Mouse (Mus musculus) spleen, adult 2 months (tissue): ENCODE results near the gene S1pr1. TPM values are rescaled to one million over a fixed set of nuclear protein-coding genes. Genes with fewer than 3 reads are reported as not detected.
A peak's percentile ranks its signal among the peaks of the same experiment; 100 is the strongest.

Experiments
- DNase-seq, 2 experiments: peaks; one replicate each; pipeline versions ENCODE4 v3.0.0 to v3.0.0-alpha.2; 2012 to 2021; ENCODE audit warnings: low spot score in 2 of 2, low read depth in 1 of 2
- H3K27ac ChIP-seq: fragments of 200-500 bp; 2 replicates; pipeline ENCODE4 v1.5.1; 2012; ENCODE audit warnings: low read length, inconsistent platforms; ENCODE audit not compliant: insufficient read depth
- H3K27me3 ChIP-seq: fragments of 200-500 bp; 2 replicates; pipeline ENCODE4 v1.6.1; 2012; ENCODE audit warnings: mild to moderate bottlenecking, moderate library complexity, low read length, inconsistent platforms; ENCODE audit not compliant: control insufficient read depth, insufficient read depth
- H3K36me3 ChIP-seq: fragments of 200-500 bp; 2 replicates; pipeline ENCODE4 v1.6.1; 2012; ENCODE audit warnings: mild to moderate bottlenecking, low read length, inconsistent platforms; ENCODE audit not compliant: control insufficient read depth, insufficient read depth
- H3K4me1 ChIP-seq: fragments of 200-500 bp; 2 replicates; pipeline ENCODE4 v1.6.1; 2011; ENCODE audit warnings: inconsistent platforms; ENCODE audit not compliant: control insufficient read depth, insufficient read depth, insufficient read length
- H3K4me3 ChIP-seq: fragments of 200-500 bp; 2 replicates; pipeline ENCODE4 v1.5.1; 2011; ENCODE audit warnings: mild to moderate bottlenecking, inconsistent platforms; ENCODE audit not compliant: insufficient read depth, insufficient read length; ENCODE audit errors: extremely low read depth
- CTCF ChIP-seq: fragments of 200-500 bp; IDR thresholded peaks from 2 replicates; pipeline ENCODE4 v1.5.1; 2011; ENCODE audit warnings: mild to moderate bottlenecking, inconsistent platforms; ENCODE audit not compliant: insufficient read depth, insufficient read length, insufficient replicate concordance; ENCODE audit errors: extremely low read depth
- POLR2A ChIP-seq: fragments of 200-500 bp; IDR thresholded peaks from 2 replicates; pipeline ENCODE4 v1.6.1; 2011; ENCODE audit warnings: low read depth, low read length, inconsistent platforms
- WGBS: fragments of 180-500 bp; shearing (Covaris S2); methylation state at CpG from one replicate; pipeline ENCODE4 v1.1.7; 2018; 5-methylcytosine and 5-hydroxymethylcytosine counted together
- polyA plus RNA-seq: library from polyadenylated mRNA; depleted of rRNA; stranded (reverse); fragments of >200 nt; gene quantifications from 2 replicates; pipeline ENCODE4 v1.2.3, GENCODE M21; 2012

S1pr1 gene
- polyA plus RNA-seq, 1 experiment = 138 TPM

- TF ChIP-seq CTCF (no peak), POLR2A (peak; percentile 6; the same call in 1 of the 2 replicates)
- Histone ChIP-seq H3K27ac (peak overlapping the region; percentile 99), H3K27me3 (no peaks in the 10 kb centered on the region), H3K36me3 (peaks cover 29% of the 10 kb centered on the region), H3K4me1 (peaks cover 16% of the 10 kb centered on the region; the same call in 1 of the 2 replicates), H3K4me3 (peak overlapping the region; percentile 91)
- DNase-seq = peak in 1 of 2 experiments; percentile 35
- 7% methylated on average over 22 of the region's 22 CpGs for WGBS
Measured at GRCm38 (mm10) chr3:115713417-115714048, 1.3 kb downstream of the S1pr1 start.

GRCm38 (mm10) chr3:115712808-115713200, 2.1 kb downstream of the S1pr1 start:
- Histone ChIP-seq H3K36me3 (peaks cover 30% of the 10 kb centered on the region), H3K27me3 (no peaks in the 10 kb centered on the region), H3K4me1 (peaks cover 17% of the 10 kb centered on the region; the same call in 1 of the 2 replicates), H3K4me3 (peak overlapping the region; percentile 91), H3K27ac (peak overlapping the region; percentile 99)
- 13% methylated on average over 9 of the region's 9 CpGs for WGBS
- TF ChIP-seq CTCF (peak; percentile 80; the same call in 1 of the 2 replicates), POLR2A (no peak)
- DNase-seq = peak in 1 of 2 experiments; percentile 78

GRCm38 (mm10) chr3:115711924-115712807, 2.7 kb downstream of the S1pr1 start:
- TF ChIP-seq POLR2A (no peak), CTCF (no peak)
- peaks cover 35% of the 10 kb centered on the region for H3K36me3 ChIP-seq
- no peak for DNase-seq
- H3K27me3 ChIP-seq = no peaks in the 10 kb centered on the region
- H3K4me3 ChIP-seq = peak overlapping the region; percentile 91
- 68% methylated on average over 27 of the region's 27 CpGs for WGBS
- H3K27ac ChIP-seq = peak overlapping the region; percentile 99
- peaks cover 17% of the 10 kb centered on the region; the same call in 1 of the 2 replicates for H3K4me1 ChIP-seq

- no peak for TF ChIP-seq POLR2A
- TF ChIP-seq CTCF = no peak
- WGBS = 59% methylated on average over 3 of the region's 3 CpGs
- peak overlapping the region; percentile 91 for H3K4me3 ChIP-seq
- peaks cover 36% of the 10 kb centered on the region for H3K36me3 ChIP-seq
- peak overlapping the region; percentile 99 for H3K27ac ChIP-seq
- H3K4me1 ChIP-seq = peaks cover 17% of the 10 kb centered on the region; the same call in 1 of the 2 replicates
- DNase-seq = no peak
- H3K27me3 ChIP-seq = no peaks in the 10 kb centered on the region
Measured at GRCm38 (mm10) chr3:115711393-115711792, 3.5 kb downstream of the S1pr1 start.

- TF ChIP-seq POLR2A (no peak), CTCF (no peak)
- no peak overlapping the region for H3K4me3 ChIP-seq
- 17% methylated on average over 2 of the region's 2 CpGs for WGBS
- no peaks in the 10 kb centered on the region for H3K27me3 ChIP-seq
- no peak for DNase-seq
- no peak overlapping the region for H3K27ac ChIP-seq
- H3K4me1 ChIP-seq = peaks cover 20% of the 10 kb centered on the region; the same call in 1 of the 2 replicates
- peaks cover 42% of the 10 kb centered on the region for H3K36me3 ChIP-seq
Measured at GRCm38 (mm10) chr3:115710051-115710450, 4.8 kb downstream of the S1pr1 start.

GRCm38 (mm10) chr3:115709118-115709574, 5.7 kb downstream of the S1pr1 start:
- no peak for TF ChIP-seq CTCF
- TF ChIP-seq POLR2A = no peak
- 85% methylated on average over 6 of the region's 6 CpGs for WGBS
- H3K4me1 ChIP-seq = peaks cover 25% of the 10 kb centered on the region
- no peak overlapping the region for H3K4me3 ChIP-seq
- peaks cover 42% of the 10 kb centered on the region for H3K36me3 ChIP-seq
- peak overlapping the region; percentile 33 for H3K27ac ChIP-seq
- no peak for DNase-seq
- H3K27me3 ChIP-seq = no peaks in the 10 kb centered on the region
